Mouse (Mus musculus) small intestine, adult 2 months (tissue): ENCODE data around the gene Ly9.

ENCODE experiments used
- CTCF ChIP-seq: fragments of 200-500 bp; IDR thresholded peaks from 2 replicates; pipeline ENCODE4 v1.5.1; 2012; ENCODE audit warnings: low read depth, mild to moderate bottlenecking, control low read depth, inconsistent platforms, low read length, moderate library complexity, mixed read lengths; ENCODE audit not compliant: insufficient replicate concordance, insufficient read length; ENCODE audit errors: extremely low read depth
- POLR2A ChIP-seq: fragments of 200-500 bp; IDR thresholded peaks from 2 replicates; pipeline ENCODE4 v1.6.1; 2012; ENCODE audit warnings: low read depth, mild to moderate bottlenecking, control low read depth, inconsistent platforms, low read length, moderate library complexity

GRCm38 (mm10) chr1:171568436-171568835, 38.8 kb downstream of the Ly9 start:
- TF ChIP-seq POLR2A = no peak
- no peak for TF ChIP-seq CTCF
